Mouse (Mus musculus): Measurements from ENCODE around the gene Lclat1. TPM values are rescaled to one million over a fixed set of nuclear protein-coding genes. Genes with fewer than 3 reads are reported as not detected.
"Not testable (repeated sequence)": the region's sequence is repeated elsewhere in the genome, so short reads cannot be mapped to it uniquely, and the experiment has no call there.

Lclat1 gene
- total and polyA plus RNA-seq, 3 experiments = 4.6 to 42.6 (median 40.8) TPM

GRCm38 (mm10) chr17:73271797-73272600, 164.2 kb downstream of the Lclat1 start:
- DNase-seq = no peak

GRCm38 (mm10) chr17:73273809-73274208, 166.0 kb downstream of the Lclat1 start:
- no peak for DNase-seq

- DNase-seq = no peak
Measured at GRCm38 (mm10) chr17:73275066-73275465, 167.3 kb downstream of the Lclat1 start.

- DNase-seq = no peak
Measured at GRCm38 (mm10) chr17:73277770-73278169, 170.0 kb downstream of the Lclat1 start.

GRCm38 (mm10) chr17:73282702-73283101, 174.9 kb downstream of the Lclat1 start:
- DNase-seq = not testable (repeated sequence)

- no peak for DNase-seq
Measured at GRCm38 (mm10) chr17:73284301-73284700, 176.5 kb downstream of the Lclat1 start.

Other genes starting within 250 kb of the Lclat1 start
- 10 to 100 TPM; 22.0 to 53.6 TPM for gene Lbh, start 189.7 kb upstream of the Lclat1 start, total RNA-seq (2021)
- 25.8 and 26.3 TPM in 2 replicates for gene Lbh, start 189.7 kb upstream of the Lclat1 start, polyA plus RNA-seq (2012; rRNA removed)